Mouse (Mus musculus) induced T-regulatory cell, adult 2 months (primary cell): ENCODE data around the gene Ifnz.
"Not testable (repeated sequence)": the region's sequence is repeated elsewhere in the genome, so short reads cannot be mapped to it uniquely, and the experiment has no call there.

ENCODE experiments used
- DNase-seq: peaks from one replicate; pipeline ENCODE4 v3.0.0-alpha.2; 2012; ENCODE audit warnings: low read depth

Gene Ifnz

GRCm38 (mm10) chr4:88785409-88785808, 3.5 kb downstream of the Ifnz start, which contains the start of gene Gm13276:
TSS of gene Gm13276 (plus strand) at chr4:88785709.
- DNase-seq, result not testable (repeated sequence)

- not testable (repeated sequence) for DNase-seq
Measured at GRCm38 (mm10) chr4:88788402-88788801, 6.5 kb downstream of the Ifnz start, which contains the start of gene Gm13277. TSS of gene Gm13277 (plus strand) at chr4:88788632.

- DNase-seq, result not testable (repeated sequence)
Measured at GRCm38 (mm10) chr4:88791250-88791649, 9.3 kb downstream of the Ifnz start, which contains the start of gene Gm13278. TSS of gene Gm13278 (plus strand) at chr4:88791550.

- not testable (repeated sequence) for DNase-seq
Measured at GRCm38 (mm10) chr4:88793936-88794675, 12.2 kb downstream of the Ifnz start, which contains the start of gene Gm13275. TSS of gene Gm13275 (plus strand) at chr4:88794487.

- DNase-seq, result not testable (repeated sequence)
Measured at GRCm38 (mm10) chr4:88797097-88797496, 15.2 kb downstream of the Ifnz start, which contains the start of gene Gm13279. TSS of gene Gm13279 (plus strand) at chr4:88797397.

- DNase-seq, result not testable (repeated sequence)
Measured at GRCm38 (mm10) chr4:88799365-88799764, 17.4 kb downstream of the Ifnz start, which contains the start of gene Gm13285. TSS of gene Gm13285 (plus strand) at chr4:88799665.

- DNase-seq, result not testable (repeated sequence)
Measured at GRCm38 (mm10) chr4:88802954-88803353, 21.0 kb downstream of the Ifnz start, which contains the start of gene Gm13287. TSS of gene Gm13287 (plus strand) at chr4:88803254.

GRCm38 (mm10) chr4:88805231-88805630, 23.3 kb downstream of the Ifnz start, which contains the start of gene Gm13288:
TSS of gene Gm13288 (plus strand) at chr4:88805531.
- not testable (repeated sequence) for DNase-seq

GRCm38 (mm10) chr4:88805761-88806160, 23.8 kb downstream of the Ifnz start:
- DNase-seq, result not testable (repeated sequence)

- DNase-seq, result no peak
Measured at GRCm38 (mm10) chr4:88815928-88816327, 34.0 kb downstream of the Ifnz start, which contains the start of gene Ifna7. TSS of gene Ifna7 (plus strand) at chr4:88816228.

GRCm38 (mm10) chr4:88819659-88820058, 37.7 kb downstream of the Ifnz start, which contains the start of gene Ifna11:
TSS of gene Ifna11 (plus strand) at chr4:88819959.
- no peak for DNase-seq

- DNase-seq, result peak; percentile 55
Measured at GRCm38 (mm10) chr4:88822995-88823394, 41.1 kb downstream of the Ifnz start.

GRCm38 (mm10) chr4:88827116-88827515, 45.2 kb downstream of the Ifnz start, which contains the start of gene Ifna6:
TSS of gene Ifna6 (plus strand) at chr4:88827416.
- not testable (repeated sequence) for DNase-seq

- DNase-seq, result peak; percentile 65
Measured at GRCm38 (mm10) chr4:88830523-88830922, 48.6 kb downstream of the Ifnz start.
